Mouse (Mus musculus) erythroblast, embryonic 14.5 days (primary cell): ENCODE results near the gene Afdn.
"Not testable (repeated sequence)": the region's sequence is repeated elsewhere in the genome, so short reads cannot be mapped to it uniquely, and the experiment has no call there.

Source experiments
- GATA1 ChIP-seq: IDR thresholded peaks from 2 replicates; pipeline ENCODE4 v1.6.1; 2012; ENCODE audit warnings: low read length, inconsistent platforms, mixed read lengths
- TAL1 ChIP-seq: IDR thresholded peaks from 3 replicates; pipeline ENCODE4 v1.6.1; 2012; ENCODE audit warnings: low read length, inconsistent platforms, mixed read lengths

DNA sequence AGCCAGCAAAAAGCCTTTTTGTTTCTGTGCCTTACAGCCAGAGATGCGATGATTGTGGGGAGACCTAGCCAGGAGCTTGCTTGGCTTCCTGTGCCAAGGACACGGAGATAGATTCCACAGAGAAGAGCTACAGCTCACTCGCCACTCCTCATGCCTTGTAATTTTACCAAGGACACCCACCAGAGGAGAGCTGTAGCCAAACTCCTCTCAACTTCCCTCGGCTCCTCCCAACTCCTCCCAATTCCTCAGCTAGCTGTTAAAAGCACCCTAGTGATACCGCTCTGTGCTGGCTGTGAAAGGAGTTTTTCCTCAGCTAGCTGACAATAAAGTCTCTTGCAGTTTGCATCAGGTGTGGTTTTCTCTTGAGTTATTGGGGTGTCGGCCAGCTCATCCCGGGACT lies 93.5 kb downstream of the Afdn start:
- not testable (repeated sequence) for TF ChIP-seq GATA1, TAL1
